Mouse (Mus musculus) stomach, postnatal 0 days (tissue): ENCODE measurements around the gene Arsk.

ENCODE experiments used
- CTCF ChIP-seq: IDR thresholded peaks from 2 replicates; pipeline ENCODE4 v1.5.1; 2016; ENCODE audit warnings: antibody characterized with exemption, low read depth, mild to moderate bottlenecking, moderate library complexity
- EP300 ChIP-seq: optimal IDR thresholded peaks from 2 replicates; pipeline ENCODE3; 2016; ENCODE audit warnings: antibody characterized with exemption

GRCm38 (mm10) chr13:76098493-76099303 lies at the start of gene Arsk, which contains the start of gene Ttc37:
- TF ChIP-seq CTCF (no peak), EP300 (no peak)
